Mouse (Mus musculus) testis, adult 2 months (tissue): ENCODE data around the gene Ppp1r37. TPM values are rescaled to one million over a fixed set of nuclear protein-coding genes. Genes with fewer than 3 reads are reported as not detected.
A peak's percentile ranks its signal among the peaks of the same experiment; 100 is the strongest.

Experiments used
- H3K27ac ChIP-seq: fragments of 200-500 bp; 2 replicates; pipeline ENCODE4 v1.5.1; 2012; ENCODE audit warnings: low read depth, low read length; ENCODE audit not compliant: control insufficient read depth, insufficient read depth
- H3K27me3 ChIP-seq: fragments of 200-500 bp; 2 replicates; pipeline ENCODE4 v1.6.1; 2012; ENCODE audit warnings: mild to moderate bottlenecking, low read length, moderate library complexity; ENCODE audit not compliant: control insufficient read depth, insufficient read depth
- H3K36me3 ChIP-seq: fragments of 200-500 bp; 2 replicates; pipeline ENCODE4 v1.6.1; 2012; ENCODE audit warnings: mild to moderate bottlenecking, low read length; ENCODE audit not compliant: control insufficient read depth, insufficient read depth
- H3K4me1 ChIP-seq: fragments of 200-500 bp; 2 replicates; pipeline ENCODE4 v1.6.1; 2012; ENCODE audit warnings: low read length; ENCODE audit not compliant: control insufficient read depth, insufficient read depth
- H3K4me3 ChIP-seq: fragments of 200-500 bp; 2 replicates; pipeline ENCODE4 v1.5.1; 2012; ENCODE audit warnings: low read depth, mild to moderate bottlenecking, low read length, moderate library complexity, mixed read lengths; ENCODE audit not compliant: control insufficient read depth
- CTCF ChIP-seq: fragments of 200-500 bp; IDR thresholded peaks from 2 replicates; pipeline ENCODE4 v1.5.1; 2012; ENCODE audit warnings: low read depth, mild to moderate bottlenecking, inconsistent platforms, low read length, moderate library complexity; ENCODE audit not compliant: control insufficient read depth, insufficient read depth, insufficient replicate concordance
- POLR2A ChIP-seq: fragments of 200-500 bp; IDR thresholded peaks from 2 replicates; pipeline ENCODE4 v1.6.1; 2012; ENCODE audit warnings: low read depth, mild to moderate bottlenecking, inconsistent platforms, low read length, moderate library complexity; ENCODE audit not compliant: control insufficient read depth
- polyA plus RNA-seq: library from polyadenylated mRNA; depleted of rRNA; stranded (reverse); fragments of >200 nt; gene quantifications from 2 replicates; pipeline ENCODE4 v1.2.3, GENCODE M21; 2012

The Ppp1r37 gene
- polyA plus RNA-seq, 1 experiment: 37.3 TPM

DNA sequence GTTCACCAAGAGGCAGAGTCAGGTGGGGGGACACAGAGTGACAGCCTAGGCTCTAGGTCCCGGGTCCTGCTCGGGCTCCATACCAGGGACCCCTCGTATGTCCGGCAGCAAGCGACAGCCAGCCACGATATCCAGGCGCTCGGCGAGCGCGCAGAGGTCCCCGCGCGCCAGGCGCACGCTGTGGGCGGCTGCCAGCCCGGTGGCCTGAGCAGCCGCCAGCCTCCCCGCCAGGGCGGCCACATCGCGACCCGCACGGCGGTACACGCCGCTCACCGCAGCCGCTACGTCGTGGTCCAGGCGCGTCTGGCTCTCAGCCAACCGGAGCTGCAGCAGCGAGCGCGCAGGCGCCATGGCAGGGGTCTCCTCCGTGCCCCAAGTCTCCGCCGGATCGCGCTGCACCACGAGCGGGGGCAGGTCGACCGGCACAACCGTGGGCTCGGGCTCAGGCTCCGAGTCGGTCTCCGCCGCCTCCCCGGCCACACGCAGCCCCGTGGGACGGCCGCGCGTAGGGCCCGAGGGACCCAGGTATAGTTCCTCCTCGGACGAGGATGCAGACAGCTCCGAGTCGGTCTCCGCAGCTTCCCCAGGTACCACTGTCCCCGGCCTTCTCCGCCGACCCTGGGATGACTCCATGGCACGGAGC lies 55.8 kb downstream of the Ppp1r37 start:
- H3K4me3 ChIP-seq: peak overlapping the region; percentile 97
- peaks cover 15% of the 10 kb centered on the region for H3K4me1 ChIP-seq
- TF ChIP-seq POLR2A: no peak
- TF ChIP-seq CTCF: no peak
- H3K36me3 ChIP-seq: no peaks in the 10 kb centered on the region
- peak overlapping the region; percentile 10 for H3K27ac ChIP-seq
- no peaks in the 10 kb centered on the region for H3K27me3 ChIP-seq

DNA sequence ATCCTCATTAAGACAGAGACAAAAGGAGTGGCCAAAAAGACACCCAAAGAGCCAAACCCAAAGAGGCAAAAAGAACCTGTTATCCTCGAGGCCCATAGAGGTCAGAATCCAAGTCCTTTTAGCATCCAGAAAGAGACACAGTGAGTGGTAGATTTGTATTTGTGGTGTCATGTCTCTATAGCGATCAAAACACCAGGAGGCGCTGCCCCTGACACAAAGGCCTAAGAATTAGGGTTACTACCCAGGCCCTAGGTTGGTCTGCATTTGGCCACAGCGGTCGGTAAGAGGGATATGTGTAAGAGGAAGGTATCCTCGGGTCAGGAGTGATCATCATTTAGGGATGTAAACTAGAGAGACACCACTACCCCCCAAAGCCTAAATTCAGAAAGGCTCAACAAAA lies 56.5 kb downstream of the Ppp1r37 start:
- Histone ChIP-seq H3K27me3 (no peaks in the 10 kb centered on the region), H3K4me1 (peaks cover 15% of the 10 kb centered on the region), H3K27ac (no peak overlapping the region), H3K4me3 (no peak overlapping the region), H3K36me3 (no peaks in the 10 kb centered on the region)
- no peak for TF ChIP-seq POLR2A
- TF ChIP-seq CTCF: no peak

DNA sequence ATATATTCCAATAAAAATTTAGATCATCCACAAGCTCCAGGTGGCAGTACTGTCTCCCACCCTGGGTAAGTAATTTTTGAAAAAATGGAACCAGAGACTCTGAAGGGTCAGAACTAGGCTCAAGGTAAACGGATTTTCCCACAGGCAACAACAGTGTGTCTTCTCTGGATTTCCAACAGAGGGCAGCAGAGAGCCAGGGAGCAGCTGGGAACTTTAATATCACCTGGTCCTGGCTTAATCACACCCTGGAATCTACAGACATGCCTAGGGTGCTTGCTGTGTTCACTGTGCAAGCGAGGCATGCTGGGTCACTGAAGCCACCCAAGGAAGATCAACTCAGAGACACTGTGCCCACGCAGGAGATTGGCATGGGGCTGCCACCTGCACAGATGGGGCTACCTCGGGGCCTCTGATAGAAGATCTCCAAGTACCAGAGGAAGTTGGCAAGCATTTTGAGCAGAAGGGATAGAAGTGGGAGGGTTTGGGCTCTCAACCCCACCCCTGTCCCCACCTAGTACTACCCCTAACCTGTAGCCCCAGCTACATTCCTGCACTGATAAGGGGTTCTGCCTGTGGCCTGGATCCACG lies 59.3 kb downstream of the Ppp1r37 start:
- Histone ChIP-seq H3K4me3 (no peak overlapping the region), H3K27ac (no peak overlapping the region), H3K27me3 (no peaks in the 10 kb centered on the region), H3K4me1 (peaks cover 11% of the 10 kb centered on the region), H3K36me3 (no peaks in the 10 kb centered on the region)
- no peak for TF ChIP-seq POLR2A
- TF ChIP-seq CTCF: peak; percentile 52; the same call in 1 of the 2 replicates

DNA sequence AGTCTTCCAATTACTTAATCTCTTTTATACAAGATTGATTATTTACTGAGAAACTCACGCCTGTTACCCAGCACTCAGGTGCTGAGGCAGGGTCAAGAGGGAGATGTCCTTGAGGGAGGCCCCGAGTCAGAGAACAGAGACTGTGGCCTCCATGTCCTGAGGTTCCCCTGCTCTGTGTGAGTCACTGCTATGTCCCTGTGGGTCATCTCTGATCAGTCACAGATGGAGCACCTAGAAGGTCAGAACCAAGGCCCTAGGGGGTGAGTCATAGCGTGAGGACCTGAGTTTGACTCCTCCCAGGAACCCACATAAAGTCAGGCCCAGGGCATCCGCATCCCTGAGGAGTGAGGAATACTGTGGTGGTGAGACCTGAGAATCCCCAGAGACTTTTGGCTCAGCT lies 61.2 kb downstream of the Ppp1r37 start:
- no peaks in the 10 kb centered on the region for H3K36me3 ChIP-seq
- TF ChIP-seq CTCF: no peak

DNA sequence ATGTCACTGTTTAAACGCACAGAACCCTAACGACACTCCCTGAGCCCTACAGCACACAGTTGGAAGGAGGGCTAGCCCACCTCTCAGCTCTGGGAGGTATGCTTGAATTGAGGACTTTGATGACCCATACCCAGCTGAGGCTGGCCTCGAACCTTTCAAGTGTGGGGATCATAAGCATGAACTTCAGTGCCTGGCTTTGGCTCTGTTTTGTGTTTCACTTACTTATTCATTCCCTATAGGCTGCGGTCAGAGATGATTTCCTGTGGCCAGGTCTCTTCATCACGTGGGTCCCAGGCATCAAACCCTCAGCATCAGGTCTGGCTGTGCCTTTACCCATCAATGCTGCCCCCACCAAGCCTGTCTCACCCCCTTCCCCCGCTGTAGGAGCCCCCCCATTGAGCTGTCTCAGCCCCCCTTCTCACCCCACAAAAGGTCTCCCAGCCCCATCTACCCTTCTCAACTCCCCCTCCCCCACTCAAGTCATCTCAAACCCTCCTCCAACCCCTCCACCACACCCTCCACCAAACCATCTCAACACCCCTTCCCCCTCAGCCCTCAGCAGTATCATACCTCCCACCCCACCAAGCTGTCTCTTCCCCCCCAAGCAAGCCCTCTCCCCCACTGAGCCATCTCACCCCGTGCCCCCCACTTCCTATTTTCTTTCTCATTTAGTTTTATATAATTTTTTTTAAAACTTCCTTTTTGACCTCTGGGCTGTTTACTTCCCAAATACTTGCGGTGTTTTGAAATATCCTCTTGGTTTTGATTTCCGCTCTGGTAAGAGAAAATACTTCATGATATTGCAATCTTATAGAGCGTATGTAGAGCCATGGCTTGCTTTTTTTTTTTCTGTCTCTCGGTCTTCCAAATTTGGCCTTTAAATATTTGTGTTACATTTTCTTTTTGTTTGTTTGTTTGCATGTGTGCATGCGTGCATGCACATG lies 62.2 kb downstream of the Ppp1r37 start:
- no peaks in the 10 kb centered on the region for H3K36me3 ChIP-seq
- H3K27ac ChIP-seq: no peak overlapping the region
- H3K27me3 ChIP-seq: no peaks in the 10 kb centered on the region
- no peak overlapping the region for H3K4me3 ChIP-seq
- no peak for TF ChIP-seq CTCF
- no peak for TF ChIP-seq POLR2A
- peaks cover 8% of the 10 kb centered on the region for H3K4me1 ChIP-seq

More for the DNA sequence above, 61.2 kb downstream of the Ppp1r37 start:
- H3K27ac ChIP-seq: no peak overlapping the region
- H3K4me1 ChIP-seq: peaks cover under 1% of the 10 kb centered on the region; the same call in 1 of the 2 replicates
- no peaks in the 10 kb centered on the region for H3K27me3 ChIP-seq
- no peak overlapping the region for H3K4me3 ChIP-seq

DNA sequence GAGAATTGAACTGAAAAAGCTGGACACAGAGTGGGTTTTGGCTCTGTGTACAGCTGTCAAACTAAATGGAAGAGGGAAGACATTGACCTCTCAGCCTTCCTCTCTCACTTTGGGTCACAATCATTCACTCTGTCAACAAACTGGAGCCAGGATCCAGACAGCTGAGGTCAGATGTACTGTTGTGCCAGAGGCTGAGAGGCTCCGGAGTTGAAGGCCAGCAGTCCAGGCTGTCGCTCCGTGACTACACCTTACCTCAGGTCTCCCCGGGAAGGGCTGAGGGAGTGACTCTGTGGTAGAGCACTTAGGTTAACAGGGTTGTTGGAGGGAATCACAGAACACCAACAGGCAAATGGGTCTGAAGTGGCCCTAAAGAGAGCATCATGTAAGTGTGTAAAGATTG lies 64.5 kb downstream of the Ppp1r37 start:
- Histone ChIP-seq H3K4me3 (no peak overlapping the region), H3K27me3 (no peaks in the 10 kb centered on the region), H3K36me3 (no peaks in the 10 kb centered on the region), H3K27ac (no peak overlapping the region), H3K4me1 (peaks cover 17% of the 10 kb centered on the region)
- TF ChIP-seq POLR2A (no peak), CTCF (no peak)

DNA sequence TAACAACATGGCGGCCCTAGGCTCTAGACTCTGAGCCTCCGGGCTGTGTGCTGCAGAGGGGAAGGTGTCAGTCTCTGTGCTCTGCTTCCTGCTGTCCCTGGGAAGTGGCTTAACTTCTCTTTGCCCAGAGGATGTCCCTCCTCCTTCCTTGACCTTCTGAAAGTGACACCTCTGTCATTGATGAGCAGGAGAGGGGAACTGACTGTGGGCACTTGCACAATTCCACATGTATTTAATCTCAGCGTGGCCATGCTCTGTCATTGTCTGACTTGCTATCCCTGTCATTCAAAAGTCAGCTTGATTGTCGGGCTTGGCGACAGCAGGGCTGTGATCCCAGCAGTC lies 66.7 kb downstream of the Ppp1r37 start:
- no peak overlapping the region for H3K4me3 ChIP-seq
- H3K27me3 ChIP-seq: no peaks in the 10 kb centered on the region
- no peaks in the 10 kb centered on the region for H3K36me3 ChIP-seq
- H3K4me1 ChIP-seq: peaks cover 17% of the 10 kb centered on the region
- TF ChIP-seq POLR2A: no peak
- TF ChIP-seq CTCF: no peak
- peak overlapping the region; percentile 74 for H3K27ac ChIP-seq
